Mouse (Mus musculus): ENCODE data around the gene Rgs7. TPM values are rescaled to one million over a fixed set of nuclear protein-coding genes. Genes with fewer than 3 reads are reported as not detected.

Gene Rgs7
- polyA plus RNA-seq, 1 experiment: 0.16 TPM

- no peak overlapping the region for H3ac ChIP-seq (ENCODE audit: control insufficient read depth, insufficient read length)
- no peaks in the 10 kb centered on the region for H3K36me3 ChIP-seq (ENCODE audit: control insufficient read depth, insufficient read depth)
- H3K79me2 ChIP-seq (ENCODE audit: control insufficient read depth, insufficient read depth): no peaks in the 10 kb centered on the region
- no peak overlapping the region for H3K4me2 ChIP-seq (ENCODE audit: low read depth)
- TF ChIP-seq CEBPB (IDR thresholded peaks at IDR 0.05; ENCODE audit: insufficient read depth, poor library complexity, severe bottlenecking): no peak
- H3K27me3 ChIP-seq (ENCODE audit: control insufficient read depth, insufficient read depth, insufficient read length): no peaks in the 10 kb centered on the region
- H3K4me3 ChIP-seq: no peak overlapping the region
Observed at GRCm38 (mm10) chr1:175082104-175082503, 410.2 kb downstream of the Rgs7 start.

- H3K27me3 ChIP-seq (ENCODE audit: control insufficient read depth, insufficient read depth, insufficient read length): no peaks in the 10 kb centered on the region
- no peaks in the 10 kb centered on the region for H3K79me2 ChIP-seq (ENCODE audit: control insufficient read depth, insufficient read depth)
- no peak overlapping the region for H3K4me3 ChIP-seq
- no peak overlapping the region for H3K4me2 ChIP-seq (ENCODE audit: low read depth)
- no peaks in the 10 kb centered on the region for H3K36me3 ChIP-seq (ENCODE audit: control insufficient read depth, insufficient read depth)
- TF ChIP-seq TCF3 (IDR thresholded peaks at IDR 0.05; ENCODE audit: insufficient read length, low read depth) (no peak), MYOD1 (IDR thresholded peaks at IDR 0.05; ENCODE audit: control insufficient read depth in 1 of 3, insufficient read length in 2 of 3, low read depth in 2 of 3) (no peak), POLR2AphosphoS2 (IDR thresholded peaks at IDR 0.05; ENCODE audit: insufficient read length, low read depth) (no peak), SRF (IDR thresholded peaks at IDR 0.05; ENCODE audit: control insufficient read depth, insufficient read length, low read depth) (no peak), POLR2A (IDR thresholded peaks at IDR 0.05; ENCODE audit: insufficient read length, low read depth) (no peak), MYOG (IDR thresholded peaks at IDR 0.05; ENCODE audit: control insufficient read depth in 1 of 3, insufficient read depth in 1 of 3, insufficient read length in 2 of 3, low read depth in 2 of 3) (no peak), CEBPB (IDR thresholded peaks at IDR 0.05; ENCODE audit: insufficient read depth, poor library complexity, severe bottlenecking) (no peak), TCF12 (IDR thresholded peaks at IDR 0.05; ENCODE audit: insufficient read depth, poor library complexity, severe bottlenecking) (no peak), USF1 (IDR thresholded peaks at IDR 0.05; ENCODE audit: low read depth) (no peak), E2F4 (IDR thresholded peaks at IDR 0.05; ENCODE audit: insufficient read depth) (no peak), MAX (IDR thresholded peaks at IDR 0.05; ENCODE audit: low read depth) (no peak), REST (IDR thresholded peaks at IDR 0.05; ENCODE audit: insufficient read depth, insufficient read length) (no peak)
- H3ac ChIP-seq (ENCODE audit: control insufficient read depth, insufficient read length): no peak overlapping the region
Observed at GRCm38 (mm10) chr1:175079819-175080608, 412.3 kb downstream of the Rgs7 start.

GRCm38 (mm10) chr1:175073500-175074232 lies 418.6 kb downstream of the Rgs7 start:
- Histone ChIP-seq H3K4me3 (no peak overlapping the region), H3K79me2 (ENCODE audit: control insufficient read depth, insufficient read depth) (no peaks in the 10 kb centered on the region), H3ac (ENCODE audit: control insufficient read depth, insufficient read length) (no peak overlapping the region), H3K4me2 (ENCODE audit: low read depth) (no peak overlapping the region), H3K27me3 (ENCODE audit: control insufficient read depth, insufficient read depth, insufficient read length) (no peaks in the 10 kb centered on the region), H3K36me3 (ENCODE audit: control insufficient read depth, insufficient read depth) (no peaks in the 10 kb centered on the region)
- no peak for TF ChIP-seq REST (IDR thresholded peaks at IDR 0.05; ENCODE audit: insufficient read depth, insufficient read length)
- TF ChIP-seq CEBPB (IDR thresholded peaks at IDR 0.05; ENCODE audit: insufficient read depth, poor library complexity, severe bottlenecking): no peak

GRCm38 (mm10) chr1:175069758-175070290 lies 422.5 kb downstream of the Rgs7 start:
- Histone ChIP-seq H3K4me3 (no peak overlapping the region), H3K4me2 (ENCODE audit: low read depth) (no peak overlapping the region), H3ac (ENCODE audit: control insufficient read depth, insufficient read length) (no peak overlapping the region), H3K79me2 (ENCODE audit: control insufficient read depth, insufficient read depth) (no peaks in the 10 kb centered on the region), H3K27me3 (ENCODE audit: control insufficient read depth, insufficient read depth, insufficient read length) (no peaks in the 10 kb centered on the region), H3K36me3 (ENCODE audit: control insufficient read depth, insufficient read depth) (no peaks in the 10 kb centered on the region)
- TF ChIP-seq SRF (IDR thresholded peaks at IDR 0.05; ENCODE audit: control insufficient read depth, insufficient read length, low read depth): no peak
- TF ChIP-seq POLR2AphosphoS2 (IDR thresholded peaks at IDR 0.05; ENCODE audit: insufficient read length, low read depth): no peak
- no peak for TF ChIP-seq CEBPB (IDR thresholded peaks at IDR 0.05; ENCODE audit: insufficient read depth, poor library complexity, severe bottlenecking)
- no peak for TF ChIP-seq E2F4 (IDR thresholded peaks at IDR 0.05; ENCODE audit: insufficient read depth)
- no peak for TF ChIP-seq TCF12 (IDR thresholded peaks at IDR 0.05; ENCODE audit: insufficient read depth, poor library complexity, severe bottlenecking)
- no peak for TF ChIP-seq REST (IDR thresholded peaks at IDR 0.05; ENCODE audit: insufficient read depth, insufficient read length)
- TF ChIP-seq MYOD1 (IDR thresholded peaks at IDR 0.05; ENCODE audit: control insufficient read depth in 1 of 3, insufficient read length in 2 of 3, low read depth in 2 of 3): no peak
- TF ChIP-seq TCF3 (IDR thresholded peaks at IDR 0.05; ENCODE audit: insufficient read length, low read depth): no peak
- TF ChIP-seq MAX (IDR thresholded peaks at IDR 0.05; ENCODE audit: low read depth): no peak
- no peak for TF ChIP-seq MYOG (IDR thresholded peaks at IDR 0.05; ENCODE audit: control insufficient read depth in 1 of 3, insufficient read depth in 1 of 3, insufficient read length in 2 of 3, low read depth in 2 of 3)
- TF ChIP-seq POLR2A (IDR thresholded peaks at IDR 0.05; ENCODE audit: insufficient read length, low read depth): no peak
- no peak for TF ChIP-seq USF1 (IDR thresholded peaks at IDR 0.05; ENCODE audit: low read depth)

- Histone ChIP-seq H3K36me3 (ENCODE audit: control insufficient read depth, insufficient read depth) (no peaks in the 10 kb centered on the region), H3K27me3 (ENCODE audit: control insufficient read depth, insufficient read depth, insufficient read length) (no peaks in the 10 kb centered on the region), H3K79me2 (ENCODE audit: control insufficient read depth, insufficient read depth) (no peaks in the 10 kb centered on the region), H3ac (ENCODE audit: control insufficient read depth, insufficient read length) (no peak overlapping the region), H3K4me3 (no peak overlapping the region), H3K4me2 (ENCODE audit: low read depth) (no peak overlapping the region)
- TF ChIP-seq USF1 (IDR thresholded peaks at IDR 0.05; ENCODE audit: low read depth): no peak
- TF ChIP-seq MAX (IDR thresholded peaks at IDR 0.05; ENCODE audit: low read depth): no peak
- no peak for TF ChIP-seq MYOG (IDR thresholded peaks at IDR 0.05; ENCODE audit: control insufficient read depth in 1 of 3, insufficient read depth in 1 of 3, insufficient read length in 2 of 3, low read depth in 2 of 3)
- TF ChIP-seq TCF3 (IDR thresholded peaks at IDR 0.05; ENCODE audit: insufficient read length, low read depth): no peak
- no peak for TF ChIP-seq REST (IDR thresholded peaks at IDR 0.05; ENCODE audit: insufficient read depth, insufficient read length)
- TF ChIP-seq POLR2AphosphoS2 (IDR thresholded peaks at IDR 0.05; ENCODE audit: insufficient read length, low read depth): no peak
- no peak for TF ChIP-seq CEBPB (IDR thresholded peaks at IDR 0.05; ENCODE audit: insufficient read depth, poor library complexity, severe bottlenecking)
Observed at GRCm38 (mm10) chr1:175049121-175049520, 443.2 kb downstream of the Rgs7 start.
